8 mouse cellular contexts compared by ENCODE assay signal in genomic region chr2:101678236-101679021, GRCm38 (mm10). TPM values are rescaled to one million over a fixed set of nuclear protein-coding genes. Genes with fewer than 3 reads are reported as not detected.
DNase-seq lines count a peak whose midpoint lies in the region; ATAC-seq and TF ChIP-seq lines count a peak whose summit lies in the region.

Traf6 (plus strand) TSS chr2:101678429.

- H3K4me2 ChIP-seq in embryonic facial prominence, embryonic 12.5 days (replicated peaks): peak within 1 kb of the TSS; percentile 75
- peak within 1 kb of the TSS; percentile 68 for H3K4me2 ChIP-seq in limb, embryonic 11.5 days (ENCODE audit: low read depth, severe bottlenecking)
- H3K4me2 ChIP-seq in midbrain, embryonic 13.5 days (replicated peaks): peak within 1 kb of the TSS; percentile 80

- peak; percentile 73 for TF ChIP-seq CTCF in small intestine, adult 2 months (IDR thresholded peaks at IDR 0.05; ENCODE audit: extremely low read depth, insufficient read length, insufficient replicate concordance, low read depth, low read length)

- no peaks in the 10 kb centered on the region for H3K9me3 ChIP-seq in embryonic facial prominence, embryonic 12.5 days
- H3K9me3 ChIP-seq in limb, embryonic 11.5 days (ENCODE audit: control insufficient read depth, low read length): no peaks in the 10 kb centered on the region
- no peaks in the 10 kb centered on the region for H3K9me3 ChIP-seq in midbrain, embryonic 13.5 days

- 0 out of 2 replicates have a peak within 1 kb of the TSS, but pooled peaks have one; percentile 30 for H3K27ac ChIP-seq in embryonic facial prominence, embryonic 12.5 days
- no peak within 1 kb of the TSS for H3K27ac ChIP-seq in limb, embryonic 11.5 days (replicated peaks; ENCODE audit: low read depth, low read length)
- peak within 1 kb of the TSS; percentile 69 for H3K27ac ChIP-seq in midbrain, embryonic 13.5 days
- H3K27ac ChIP-seq in small intestine, adult 2 months (ENCODE audit: insufficient read depth, low read depth, low read length): no peak within 1 kb of the TSS

- peak; percentile 78 for TF ChIP-seq POLR2A in small intestine, adult 2 months (IDR thresholded peaks at IDR 0.05; ENCODE audit: low read depth, low read length)

- peak; percentile 91 for DNase-seq in 3T3-L1 (ENCODE audit: low read depth, low spot score)
- peak; percentile 93 to 96 for DNase-seq in adrenal gland, postnatal 36 days
- DNase-seq in heart, adult 11 months: peak; percentile 99
- peak; percentile 88 for DNase-seq in kidney, adult 18-20 months
- DNase-seq in limb, embryonic 11.5 days (ENCODE audit: low spot score): peak; percentile 92

- under 1% methylated on average over 63 of the region's 68 CpGs for WGBS in embryonic facial prominence, embryonic 12.5 days
- WGBS in limb, embryonic 11.5 days: under 1% methylated on average over 68 of the region's 68 CpGs
- under 1% methylated on average over 68 of the region's 68 CpGs for WGBS in midbrain, embryonic 13.5 days
- WGBS in small intestine, adult 2 months: under 1% methylated on average over 68 of the region's 68 CpGs

- H3K4me3 ChIP-seq in embryonic facial prominence, embryonic 12.5 days: peak within 1 kb of the TSS; percentile 99
- peak within 1 kb of the TSS; percentile 98 for H3K4me3 ChIP-seq in limb, embryonic 11.5 days (ENCODE audit: low read depth, low read length)
- peak within 1 kb of the TSS; percentile 98 for H3K4me3 ChIP-seq in midbrain, embryonic 13.5 days (replicated peaks)
- peak within 1 kb of the TSS; percentile 96 for H3K4me3 ChIP-seq in small intestine, adult 2 months (ENCODE audit: low read depth, low read length)

- peak; percentile 85 for ATAC-seq in embryonic facial prominence, embryonic 12.5 days (ENCODE audit: insufficient number of reproducible peaks, insufficient read depth, low FRiP score, low TSS enrichment)
- ATAC-seq in limb, embryonic 11.5 days (ENCODE audit: insufficient number of reproducible peaks, low FRiP score, low TSS enrichment, low read depth): peak; percentile 88
- ATAC-seq in midbrain, embryonic 13.5 days: peak; percentile 94

- H3K4me1 ChIP-seq in embryonic facial prominence, embryonic 12.5 days: peaks cover 5% of the 10 kb centered on the region; the same call in 1 of the 2 replicates
- H3K4me1 ChIP-seq in limb, embryonic 11.5 days (ENCODE audit: control insufficient read depth, insufficient read depth, low read length): 0 out of 2 replicates have a peak, but pooled peaks cover 3% of the 10 kb centered on the region
- H3K4me1 ChIP-seq in midbrain, embryonic 13.5 days (replicated peaks): peaks cover 20% of the 10 kb centered on the region
- peaks cover 2% of the 10 kb centered on the region; the same call in 1 of the 2 replicates for H3K4me1 ChIP-seq in small intestine, adult 2 months (ENCODE audit: control insufficient read depth, insufficient read depth, insufficient read length, low read length)

- peak within 1 kb of the TSS; percentile 92 for H3K9ac ChIP-seq in embryonic facial prominence, embryonic 12.5 days
- peak within 1 kb of the TSS; percentile 90 for H3K9ac ChIP-seq in limb, embryonic 11.5 days (ENCODE audit: low read length)
- peak within 1 kb of the TSS; percentile 92 for H3K9ac ChIP-seq in midbrain, embryonic 13.5 days (replicated peaks)

- H3K27me3 ChIP-seq in embryonic facial prominence, embryonic 12.5 days: no peaks in the 10 kb centered on the region
- no peaks in the 10 kb centered on the region for H3K27me3 ChIP-seq in limb, embryonic 11.5 days (ENCODE audit: control insufficient read depth, insufficient read depth, low read length)
- H3K27me3 ChIP-seq in midbrain, embryonic 13.5 days: no peaks in the 10 kb centered on the region
- H3K27me3 ChIP-seq in small intestine, adult 2 months (ENCODE audit: control insufficient read depth, insufficient read depth, low read length): no peaks in the 10 kb centered on the region

- peaks cover 3% of the 10 kb centered on the region; the same call in 1 of the 2 replicates for H3K36me3 ChIP-seq in embryonic facial prominence, embryonic 12.5 days
- no peaks in the 10 kb centered on the region; the same call in 1 of the 2 replicates for H3K36me3 ChIP-seq in limb, embryonic 11.5 days (ENCODE audit: control insufficient read depth, insufficient read depth, low read length)
- 0 out of 2 replicates have a peak, but pooled peaks cover 7% of the 10 kb centered on the region for H3K36me3 ChIP-seq in midbrain, embryonic 13.5 days
- H3K36me3 ChIP-seq in small intestine, adult 2 months (ENCODE audit: control insufficient read depth, insufficient read depth, low read length): peaks cover 3% of the 10 kb centered on the region; the same call in 1 of the 2 replicates

RNA-seq across cellular contexts. Expression of gene Traf6, which starts in this region (rescaled TPM):
- 10 to 100 TPM; 19.2 to 20.6 TPM for total RNA-seq in adrenal gland, postnatal 36 days (2021)
- polyA plus RNA-seq in embryonic facial prominence, embryonic 12.5 days (2016; fragmentation: Nextera tagmentation; extraction: Ambion mirVana): 10.4 and 11.4 TPM in 2 replicates
- polyA plus RNA-seq in limb, embryonic 11.5 days (2014; fragmentation: Nextera tagmentation; extraction: Ambion mirVana): 18.5 and 20.9 TPM in 2 replicates
- 10.2 and 10.3 TPM in 2 replicates for polyA plus RNA-seq in midbrain, embryonic 13.5 days (2015; fragmentation: Nextera tagmentation; extraction: Ambion mirVana)
- polyA plus RNA-seq in small intestine, adult 2 months (2012; rRNA removed): 3.0 and 5.6 TPM in 2 replicates

Comparison
In these comparisons a context has a peak if more than half of its experiments do, and no peak if none do; other contexts are left out.
1. H3K27ac ChIP-seq: peak in embryonic facial prominence, embryonic 12.5 days (single experiment) and midbrain, embryonic 13.5 days (single experiment); none in limb, embryonic 11.5 days (single experiment) and small intestine, adult 2 months (single experiment).
2. Peak in every context shown above with its lines, with median percentiles within 50 percentile points of each other: DNase-seq, ATAC-seq, H3K4me2 ChIP-seq, H3K4me3 ChIP-seq and H3K9ac ChIP-seq.